Mouse (Mus musculus): ENCODE measurements around the gene Agap1.
A peak's percentile ranks its signal among the peaks of the same experiment; 100 is the strongest.
"Not testable (repeated sequence)": the region's sequence is repeated elsewhere in the genome, so short reads cannot be mapped to it uniquely, and the experiment has no call there.

The Agap1 gene

GRCm38 (mm10) chr1:89501891-89502290, 47.3 kb downstream of the Agap1 start:
- not testable (repeated sequence) for DNase-seq (ENCODE audit: low spot score)

- DNase-seq (ENCODE audit: low spot score): no peak
Observed at GRCm38 (mm10) chr1:89509196-89509595, 54.6 kb downstream of the Agap1 start.

GRCm38 (mm10) chr1:89509763-89510340, 55.2 kb downstream of the Agap1 start:
- no peak for DNase-seq (ENCODE audit: low spot score)

- DNase-seq (ENCODE audit: low spot score): no peak
Observed at GRCm38 (mm10) chr1:89510731-89511130, 56.1 kb downstream of the Agap1 start.

GRCm38 (mm10) chr1:89513616-89514283, 59.1 kb downstream of the Agap1 start:
- no peak for DNase-seq (ENCODE audit: low spot score)

- no peak for DNase-seq (ENCODE audit: low spot score)
Observed at GRCm38 (mm10) chr1:89515808-89516560, 61.4 kb downstream of the Agap1 start.

- DNase-seq (ENCODE audit: low spot score): no peak
Observed at GRCm38 (mm10) chr1:89517817-89518216, 63.2 kb downstream of the Agap1 start.

GRCm38 (mm10) chr1:89519914-89520643, 65.5 kb downstream of the Agap1 start:
- no peak for DNase-seq (ENCODE audit: low spot score)

GRCm38 (mm10) chr1:89521406-89521805, 66.8 kb downstream of the Agap1 start:
- no peak for DNase-seq (ENCODE audit: low spot score)

- no peak for DNase-seq (ENCODE audit: low spot score)
Observed at GRCm38 (mm10) chr1:89521935-89522535, 67.4 kb downstream of the Agap1 start.

GRCm38 (mm10) chr1:89524369-89524768, 69.8 kb downstream of the Agap1 start:
- DNase-seq (ENCODE audit: low spot score): peak; percentile 96

GRCm38 (mm10) chr1:89524998-89525397, 70.4 kb downstream of the Agap1 start:
- DNase-seq (ENCODE audit: low spot score): no peak

- DNase-seq (ENCODE audit: low spot score): peak; percentile 60
Observed at GRCm38 (mm10) chr1:89525825-89526224, 71.2 kb downstream of the Agap1 start.

- no peak for DNase-seq (ENCODE audit: low spot score)
Observed at GRCm38 (mm10) chr1:89528671-89529276, 74.2 kb downstream of the Agap1 start.

- DNase-seq (ENCODE audit: low spot score): no peak
Observed at GRCm38 (mm10) chr1:89533702-89534101, 79.1 kb downstream of the Agap1 start.

- DNase-seq (ENCODE audit: low spot score): no peak
Observed at GRCm38 (mm10) chr1:89535206-89535605, 80.6 kb downstream of the Agap1 start.

- no peak for DNase-seq (ENCODE audit: low spot score)
Observed at GRCm38 (mm10) chr1:89538163-89538946, 83.7 kb downstream of the Agap1 start.

GRCm38 (mm10) chr1:89539127-89539526, 84.5 kb downstream of the Agap1 start:
- DNase-seq (ENCODE audit: low spot score): no peak

- no peak for DNase-seq (ENCODE audit: low spot score)
Observed at GRCm38 (mm10) chr1:89541151-89541550, 86.5 kb downstream of the Agap1 start.

GRCm38 (mm10) chr1:89542464-89542863, 87.9 kb downstream of the Agap1 start:
- DNase-seq (ENCODE audit: low spot score): no peak

- no peak for DNase-seq (ENCODE audit: low spot score)
Observed at GRCm38 (mm10) chr1:89543312-89543711, 88.7 kb downstream of the Agap1 start.

Data from testis, postnatal 10 days (tissue).